Mouse (Mus musculus) spleen, postnatal 36 days (tissue): ENCODE measurements around the gene Tmem125.

ENCODE experiments used
- DNase-seq, 2 experiments: peaks; one replicate each; pipeline ENCODE4 v3.0.0; 2022; ENCODE audit warnings: low spot score in 2 of 2, mixed read lengths in 1 of 2

Tmem125 gene

DNA sequence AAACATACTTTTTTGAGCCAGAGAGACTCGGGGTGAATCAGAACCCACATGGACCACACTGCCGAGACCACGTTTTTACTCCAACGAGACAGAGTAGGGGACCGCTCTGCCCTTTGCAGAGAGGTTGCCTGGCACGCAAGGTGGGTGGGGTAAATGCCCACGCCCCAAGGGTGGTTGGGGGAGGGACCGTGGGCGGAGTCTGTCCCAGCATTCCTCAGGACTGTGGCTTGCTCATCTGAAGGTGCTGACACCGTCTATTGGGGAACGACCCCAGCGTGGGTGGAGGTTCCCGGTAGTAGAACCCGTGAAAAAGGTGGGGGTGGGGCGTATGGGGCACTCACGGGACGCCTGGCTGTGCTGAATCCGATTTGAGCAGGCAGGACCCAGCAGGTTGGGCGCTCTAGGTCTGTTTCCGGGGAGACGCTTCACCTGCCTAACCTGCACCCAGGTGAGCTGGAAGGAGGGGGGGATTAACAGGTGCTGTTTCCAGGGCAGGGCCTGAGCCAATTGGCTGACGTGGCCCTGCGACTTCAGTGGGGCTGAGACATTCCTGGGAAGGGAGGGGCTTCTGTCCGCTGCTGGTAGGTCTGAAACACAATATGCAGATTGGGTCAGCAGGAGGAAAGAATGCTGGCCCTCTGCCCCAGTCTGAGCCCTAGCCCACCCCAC lies at the start of gene Tmem125:
Tmem125 (minus strand) TSS at position 453 of the 669 bp plus-strand sequence.
- DNase-seq: peak in 1 of 2 experiments; percentile 18

DNA sequence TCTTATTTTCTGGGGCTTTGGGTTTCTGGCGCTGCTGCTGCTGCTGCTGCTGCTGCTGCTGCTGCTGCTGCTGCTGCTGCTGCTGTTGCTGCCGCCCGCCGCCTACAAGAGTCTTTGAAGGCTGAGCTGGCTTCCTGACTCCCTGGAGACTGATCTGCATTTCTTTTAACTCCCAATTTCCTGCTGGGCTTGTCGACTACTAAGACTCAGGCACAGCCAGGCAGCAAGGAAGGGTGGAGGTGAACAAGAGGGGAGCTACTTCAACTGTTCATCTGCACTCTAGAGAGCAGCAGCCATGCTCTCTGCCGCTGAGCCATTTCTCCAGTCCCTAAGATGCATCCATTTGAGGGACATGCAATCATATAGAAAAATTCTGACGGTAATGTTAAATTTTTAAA lies 45.9 kb upstream of the Tmem125 start:
- DNase-seq: no peak

DNA sequence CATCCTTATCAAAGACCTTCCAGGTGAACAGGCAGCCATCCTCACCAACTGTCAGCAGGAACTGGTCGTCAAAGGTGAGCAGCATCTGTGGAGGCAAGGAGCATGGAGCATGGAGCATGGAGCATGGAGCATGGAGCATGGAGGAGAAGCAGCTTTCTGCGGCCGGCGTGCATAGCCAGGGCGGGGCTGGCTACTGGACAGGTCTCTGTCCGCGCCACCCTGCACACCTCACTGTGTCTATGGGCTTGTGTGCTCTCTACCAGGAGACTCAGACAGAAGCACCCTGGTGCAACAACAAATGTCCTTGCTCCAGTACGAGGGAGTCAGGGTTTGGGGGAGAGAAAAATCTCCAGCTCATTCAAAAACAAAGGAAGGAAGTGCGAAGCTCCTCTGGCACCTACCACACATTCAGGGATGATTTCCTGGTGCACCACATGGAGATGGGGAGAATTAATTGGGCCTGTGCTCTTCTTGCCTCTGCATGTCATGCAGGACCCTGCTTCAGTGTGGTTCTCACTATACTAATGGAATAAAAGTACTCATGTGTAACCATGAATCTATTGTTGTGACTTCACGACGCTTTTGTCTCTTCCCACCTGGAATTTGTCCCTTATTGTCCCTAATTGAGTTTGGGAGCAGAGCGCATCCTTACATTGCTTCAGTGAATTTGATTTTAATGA lies 45.3 kb upstream of the Tmem125 start:
- no peak for DNase-seq

DNA sequence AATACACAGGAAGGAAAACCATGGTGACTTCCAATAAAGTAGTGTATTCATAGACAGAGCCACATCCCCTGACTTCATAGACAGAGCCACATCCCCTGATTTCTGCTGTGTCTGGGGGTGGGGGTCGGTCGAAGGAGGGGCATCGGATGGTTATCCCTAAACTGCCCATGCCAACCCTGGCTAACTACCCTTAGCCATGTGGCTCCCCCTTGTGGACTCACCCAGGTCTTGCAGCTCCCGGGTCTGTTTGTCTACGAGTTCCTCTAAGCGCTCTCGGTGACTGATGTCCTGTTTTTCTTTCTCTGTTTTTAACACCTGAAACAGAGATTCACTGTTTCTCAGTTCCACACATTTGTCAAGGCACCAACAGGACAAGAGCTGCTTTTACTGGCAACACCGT lies 38.8 kb upstream of the Tmem125 start:
- DNase-seq: no peak

DNA sequence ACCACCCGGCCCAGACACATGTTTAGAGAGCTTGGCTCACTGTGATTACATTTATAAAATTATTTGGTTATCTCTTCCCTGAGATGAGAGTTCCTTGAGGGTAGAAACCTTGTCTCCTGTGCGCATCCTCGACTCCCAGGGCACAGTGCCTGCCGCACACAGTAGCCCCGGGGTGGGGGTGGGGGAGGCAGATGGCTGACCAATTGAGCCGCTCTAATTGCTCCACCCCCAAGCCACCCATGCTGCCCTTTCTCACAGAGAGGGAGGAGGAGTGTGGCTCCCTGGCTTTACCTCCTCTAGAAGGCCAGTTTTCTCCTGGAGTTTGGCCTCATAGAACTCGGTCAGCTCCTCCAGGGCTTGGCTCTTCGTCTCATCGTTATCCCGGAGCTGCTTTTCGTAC lies 37.7 kb upstream of the Tmem125 start:
- DNase-seq: no peak

DNA sequence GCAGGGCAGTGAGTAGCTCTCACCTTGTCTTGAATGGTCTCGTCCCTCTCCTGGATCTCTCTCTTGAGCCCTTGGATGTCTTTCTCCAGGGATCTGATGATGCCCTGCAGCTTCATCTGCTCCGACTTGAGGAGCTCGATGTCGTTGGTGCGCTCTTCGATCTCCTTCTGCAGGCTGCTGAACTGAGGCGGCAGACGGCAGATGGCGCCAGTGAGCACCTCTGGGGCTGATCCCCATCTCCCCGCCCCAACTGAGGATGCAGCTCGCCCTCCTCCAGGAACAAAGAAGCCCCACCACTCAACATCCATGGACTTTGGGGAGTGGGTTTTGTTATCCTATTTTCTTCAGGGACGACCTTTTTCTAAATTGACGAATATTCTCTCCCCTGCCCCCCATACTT lies 35.5 kb upstream of the Tmem125 start:
- DNase-seq: no peak

DNA sequence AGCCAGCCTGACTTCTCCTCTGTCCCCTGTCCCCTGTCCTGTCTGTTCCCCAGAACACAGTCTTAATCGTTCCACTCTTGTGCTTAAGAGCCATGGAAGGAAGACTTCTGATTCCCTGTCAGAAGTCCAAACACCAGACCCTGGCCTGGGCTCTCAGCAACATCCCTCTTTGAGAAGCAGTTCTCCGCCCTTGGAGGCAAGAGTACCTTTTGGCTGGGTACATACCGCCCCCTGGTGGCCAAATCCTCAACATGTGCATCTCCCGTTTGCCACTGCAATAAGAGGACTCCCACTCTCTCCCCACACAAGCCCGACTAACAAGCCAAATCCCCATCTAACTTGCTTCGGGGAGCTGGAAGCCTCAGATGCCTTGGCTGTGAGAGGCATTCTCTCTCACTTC lies 32.3 kb upstream of the Tmem125 start:
- DNase-seq: peak; percentile 23 to 48

DNA sequence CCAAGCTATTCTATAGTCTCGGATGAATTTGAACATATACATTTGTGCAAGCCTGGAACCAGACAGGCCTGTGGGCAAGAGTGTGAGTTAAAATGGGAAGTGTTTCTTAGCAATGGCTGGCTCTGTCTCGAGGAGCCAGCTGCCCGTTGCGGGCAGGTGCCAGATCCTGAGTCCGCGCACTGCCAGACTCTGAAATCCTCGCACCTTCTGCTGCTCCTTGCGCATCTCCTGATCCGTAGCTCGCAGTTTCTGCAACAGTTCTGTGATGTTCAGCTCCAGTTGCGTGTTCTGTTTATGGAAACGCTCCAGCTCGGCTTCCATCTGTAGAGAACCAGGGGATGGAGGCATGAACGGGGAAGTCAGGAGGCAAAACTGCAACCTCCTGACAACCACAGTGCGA lies 27.6 kb upstream of the Tmem125 start:
- no peak for DNase-seq

DNA sequence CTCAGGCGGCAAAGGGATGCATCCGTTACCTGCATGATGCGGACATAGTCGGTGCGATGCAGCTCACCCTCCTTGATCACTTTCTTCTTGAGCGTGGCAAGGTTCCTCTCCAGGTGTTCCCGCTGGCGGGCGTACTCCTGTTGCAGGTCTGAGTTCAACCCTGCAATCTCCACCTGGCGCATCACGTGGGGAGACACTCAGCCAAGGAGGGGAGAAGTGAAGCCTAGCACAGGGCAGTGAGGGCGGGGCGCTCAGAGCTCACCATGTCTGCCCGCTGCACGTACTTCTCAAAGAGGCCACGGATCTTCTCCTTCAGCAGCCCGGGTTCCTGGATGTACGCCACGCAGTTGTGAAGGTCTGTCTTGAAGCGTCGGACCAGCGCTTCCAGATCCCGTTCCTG lies 25.5 kb upstream of the Tmem125 start:
- DNase-seq: no peak

DNA sequence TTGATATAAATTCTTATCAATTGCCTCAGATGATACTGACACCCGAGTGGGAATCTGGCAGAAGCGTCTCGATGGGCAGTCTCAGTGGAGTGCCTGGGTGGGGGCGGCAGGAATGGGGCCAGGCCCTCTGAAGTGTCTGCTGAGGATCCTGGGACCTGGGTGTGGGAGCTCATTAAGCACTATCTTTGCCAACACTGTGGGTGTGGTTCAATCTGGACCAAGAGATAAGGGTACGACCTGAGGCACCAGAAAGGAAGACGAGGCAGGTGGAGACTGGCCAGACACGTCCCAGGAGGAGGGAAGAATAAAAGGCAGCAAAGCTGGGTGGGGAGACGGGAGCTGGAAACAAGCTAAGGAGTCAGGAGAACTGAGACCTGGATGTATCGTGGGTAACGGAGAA lies 24.9 kb upstream of the Tmem125 start:
- peak; percentile 39 to 60 for DNase-seq

DNA sequence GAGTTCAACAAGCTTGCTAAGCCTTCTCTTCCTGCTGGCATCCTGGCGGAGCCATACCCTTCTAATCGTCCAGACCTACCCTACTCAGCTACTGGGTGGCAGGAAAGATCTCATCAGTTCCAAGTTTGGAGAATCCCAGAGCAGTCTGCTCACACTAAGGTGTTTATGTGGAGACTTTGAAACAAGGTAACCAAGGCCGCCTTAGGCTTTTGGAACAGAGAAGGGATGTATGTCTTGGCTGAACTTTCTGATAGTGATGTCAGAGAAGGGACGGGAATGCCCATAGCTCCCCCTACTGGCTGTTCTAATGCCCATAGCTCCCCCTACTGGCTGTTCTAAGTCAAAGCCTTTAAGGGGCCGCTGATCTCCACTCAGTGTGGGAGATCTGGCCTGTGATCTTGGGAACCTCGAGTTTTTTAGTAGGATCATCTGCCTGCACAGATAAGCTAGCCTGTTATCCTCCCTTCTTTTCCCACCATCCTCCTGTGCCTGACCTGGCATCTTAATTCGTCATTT lies 22.4 kb upstream of the Tmem125 start:
- DNase-seq: peak in 1 of 2 experiments; percentile 14

DNA sequence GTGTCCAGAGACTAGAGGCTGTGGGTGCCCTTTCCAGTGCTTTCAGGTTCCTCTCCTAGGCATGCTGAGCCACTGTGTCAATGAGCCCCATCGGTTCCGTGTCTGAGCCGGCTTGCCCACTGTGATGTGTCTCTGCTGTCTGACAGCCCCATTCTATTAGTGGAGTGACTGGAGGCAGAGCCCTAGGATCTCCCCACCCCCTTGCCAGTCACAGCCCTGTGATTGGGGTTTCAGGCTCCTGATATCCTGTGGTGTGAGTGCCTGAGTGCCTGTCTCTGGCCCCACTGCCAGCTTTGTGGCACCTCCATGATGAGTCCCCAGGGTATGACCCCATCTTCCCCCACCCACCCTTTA lies 21.1 kb upstream of the Tmem125 start:
- DNase-seq: no peak

DNA sequence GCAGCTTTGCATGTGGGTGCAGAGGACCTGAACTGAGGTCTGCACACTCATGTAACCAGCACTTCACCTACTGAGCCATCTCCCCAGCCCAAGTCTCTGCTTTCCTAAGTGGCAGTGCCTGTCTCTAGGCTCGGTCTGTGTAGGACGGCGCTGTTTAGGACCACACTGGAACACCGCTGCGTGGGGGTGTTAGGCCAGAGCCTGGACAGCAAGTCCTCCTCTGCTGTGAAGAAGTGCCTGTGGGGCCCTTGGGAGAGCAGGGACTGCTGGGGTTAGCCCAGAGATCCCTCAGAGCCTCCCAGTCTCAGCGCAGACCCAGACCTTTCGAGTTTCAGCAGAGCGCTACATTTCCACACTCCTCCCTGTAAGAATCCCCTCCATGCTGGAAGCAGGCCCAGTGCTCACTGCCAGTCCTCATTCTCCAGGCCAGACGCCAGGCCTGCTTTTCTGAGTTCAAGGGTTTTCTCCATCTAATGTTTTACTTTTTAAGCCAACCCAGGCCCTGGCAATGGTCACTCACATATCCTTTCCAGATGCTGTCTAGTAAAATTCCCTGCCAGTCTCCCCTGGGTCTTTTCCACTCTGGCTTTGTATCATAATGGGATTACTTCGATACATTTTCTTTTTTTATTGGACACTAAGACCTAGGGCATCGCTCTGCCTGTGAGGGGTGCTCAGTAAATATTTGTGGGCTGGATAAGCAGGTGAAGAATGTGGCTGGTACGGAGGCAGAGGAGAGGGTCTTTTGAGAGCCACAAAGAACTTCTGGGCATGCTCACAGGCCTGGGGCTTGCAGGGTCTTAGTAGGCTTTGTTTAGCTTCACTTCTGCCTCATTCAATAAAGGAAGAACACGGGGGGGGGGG lies 20.4 kb upstream of the Tmem125 start:
- no peak for DNase-seq

DNA sequence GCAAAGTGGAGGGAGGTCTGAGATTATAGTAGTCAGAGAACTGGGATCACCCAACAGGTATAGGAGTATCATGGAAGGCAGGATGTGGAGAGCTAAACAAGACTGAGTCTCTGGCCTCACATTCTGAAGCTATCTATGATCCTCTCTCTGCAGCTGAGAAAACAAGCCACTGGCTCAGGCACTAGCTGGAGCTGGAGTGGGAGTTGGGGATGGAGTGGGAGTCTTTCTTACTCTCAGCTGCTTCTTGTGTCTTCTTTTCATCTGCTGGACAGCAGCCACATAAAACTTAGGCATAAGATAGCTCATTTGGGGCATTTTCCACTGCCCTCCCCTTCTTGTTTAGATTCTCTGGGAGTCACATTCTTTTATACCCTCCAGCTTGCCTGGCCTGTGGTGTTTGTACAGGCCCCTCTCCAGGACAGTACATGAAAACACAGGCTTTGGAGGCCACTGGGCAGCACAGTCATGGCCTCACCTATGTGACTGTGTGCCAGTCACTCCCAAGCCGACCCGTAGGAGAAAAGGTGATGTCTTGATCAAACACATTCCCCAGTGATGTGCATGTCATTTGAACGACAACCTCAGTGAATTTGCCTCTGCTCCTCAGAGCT lies 9.3 kb upstream of the Tmem125 start:
- DNase-seq: no peak

DNA sequence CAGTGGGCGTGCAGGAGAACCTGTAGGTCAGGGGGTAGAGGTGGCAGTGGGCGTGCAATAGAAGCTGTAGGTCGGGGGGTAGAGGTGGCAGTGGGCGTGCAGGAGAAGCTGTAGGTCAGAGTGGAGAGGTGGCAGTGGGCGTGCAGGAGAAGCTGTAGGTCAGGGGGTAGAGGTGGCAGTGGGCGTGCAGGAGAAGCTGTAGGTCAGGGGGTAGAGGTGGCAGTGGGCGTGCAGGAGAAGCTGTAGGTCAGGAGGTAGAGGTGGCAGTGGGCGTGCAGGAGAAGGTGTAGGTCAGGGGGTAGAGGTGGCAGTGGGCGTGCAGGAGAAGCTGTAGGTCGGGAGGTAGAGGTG lies 4.3 kb upstream of the Tmem125 start:
- DNase-seq: peak; percentile 16 to 31

DNA sequence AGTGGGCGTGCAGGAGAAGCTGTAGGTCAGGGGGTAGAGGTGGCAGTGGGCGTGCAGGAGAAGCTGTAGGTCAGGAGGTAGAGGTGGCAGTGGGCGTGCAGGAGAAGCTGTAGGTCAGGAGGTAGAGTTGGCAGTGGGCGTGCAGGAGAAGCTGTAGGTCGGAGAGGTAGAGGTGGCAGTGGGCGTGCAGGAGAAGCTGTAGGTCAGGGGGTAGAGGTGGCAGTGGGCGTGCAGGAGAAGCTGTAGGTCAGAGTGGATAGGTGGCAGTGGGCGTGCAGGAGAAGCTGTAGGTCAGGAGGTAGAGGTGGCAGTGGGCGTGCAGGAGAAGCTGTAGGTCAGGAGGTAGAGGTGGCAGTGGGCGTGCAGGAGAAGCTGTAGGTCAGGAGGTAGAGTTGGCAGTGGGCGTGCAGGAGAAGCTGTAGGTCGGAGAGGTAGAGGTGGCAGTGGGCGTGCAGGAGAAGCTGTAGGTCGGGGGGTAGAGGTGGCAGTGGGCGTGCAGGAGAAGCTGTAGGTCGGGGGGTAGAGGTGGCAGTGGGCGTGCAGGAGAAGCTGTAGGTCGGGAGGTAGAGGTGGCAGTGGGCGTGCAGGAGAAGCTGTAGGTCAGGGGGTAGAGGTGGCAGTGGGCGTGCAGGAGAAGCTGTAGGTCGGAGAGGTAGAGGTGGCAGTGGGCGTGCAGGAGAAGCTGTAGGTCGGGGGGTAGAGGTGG lies 3.7 kb upstream of the Tmem125 start:
- peak; percentile 68 to 72 for DNase-seq

DNA sequence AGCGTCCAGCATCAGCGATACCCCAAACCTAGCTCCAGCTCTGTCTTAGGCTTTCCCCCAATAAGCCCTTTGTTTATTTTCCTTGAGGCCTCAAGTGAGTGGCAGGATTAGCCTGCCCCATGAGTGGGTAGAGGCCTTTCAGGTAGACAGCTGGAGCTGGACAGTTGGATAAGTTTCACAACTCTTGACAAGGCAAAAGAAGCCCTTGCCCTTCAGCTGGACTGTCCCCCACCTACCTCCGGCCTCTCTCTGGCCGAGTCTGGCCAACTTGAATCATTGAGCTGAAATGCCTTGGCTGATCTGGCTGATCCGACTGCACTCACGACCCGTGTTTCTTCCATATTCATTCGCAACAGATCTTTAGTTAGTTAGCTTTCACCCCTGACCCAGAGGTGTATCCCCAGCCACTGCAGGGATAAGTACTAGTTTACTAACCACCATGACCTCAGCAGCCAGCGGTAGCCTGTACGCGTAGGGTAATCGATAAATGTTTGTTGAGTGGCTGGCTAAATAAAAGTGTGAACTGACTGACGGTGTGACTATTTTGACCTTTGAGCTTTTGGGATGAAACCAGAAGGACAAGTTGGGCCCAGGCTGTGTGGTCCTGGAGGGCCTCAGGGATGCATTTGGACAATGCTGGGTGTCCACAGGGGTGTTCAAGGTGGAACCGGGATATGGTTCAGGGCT lies 740 bp upstream of the Tmem125 start:
- no peak for DNase-seq

DNA sequence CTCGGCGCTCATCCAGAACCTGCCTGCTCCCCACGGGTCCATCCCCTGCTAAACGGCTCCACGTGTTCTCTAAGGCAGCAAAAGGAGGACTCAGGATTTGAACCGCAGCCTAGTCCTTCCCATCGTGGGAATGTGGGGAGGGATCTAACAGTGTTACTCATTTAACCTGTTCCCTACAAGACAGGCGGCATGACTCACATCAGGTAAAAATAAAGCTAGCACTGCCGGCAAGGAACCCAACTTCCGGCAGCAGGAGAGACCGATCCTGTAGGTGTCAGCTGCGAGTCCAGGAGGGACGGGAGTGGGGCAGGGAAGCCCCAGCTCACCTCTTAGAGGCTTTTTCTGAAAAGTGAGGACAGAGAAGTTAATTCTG lies 700 bp downstream of the Tmem125 start:
- no peak for DNase-seq

DNA sequence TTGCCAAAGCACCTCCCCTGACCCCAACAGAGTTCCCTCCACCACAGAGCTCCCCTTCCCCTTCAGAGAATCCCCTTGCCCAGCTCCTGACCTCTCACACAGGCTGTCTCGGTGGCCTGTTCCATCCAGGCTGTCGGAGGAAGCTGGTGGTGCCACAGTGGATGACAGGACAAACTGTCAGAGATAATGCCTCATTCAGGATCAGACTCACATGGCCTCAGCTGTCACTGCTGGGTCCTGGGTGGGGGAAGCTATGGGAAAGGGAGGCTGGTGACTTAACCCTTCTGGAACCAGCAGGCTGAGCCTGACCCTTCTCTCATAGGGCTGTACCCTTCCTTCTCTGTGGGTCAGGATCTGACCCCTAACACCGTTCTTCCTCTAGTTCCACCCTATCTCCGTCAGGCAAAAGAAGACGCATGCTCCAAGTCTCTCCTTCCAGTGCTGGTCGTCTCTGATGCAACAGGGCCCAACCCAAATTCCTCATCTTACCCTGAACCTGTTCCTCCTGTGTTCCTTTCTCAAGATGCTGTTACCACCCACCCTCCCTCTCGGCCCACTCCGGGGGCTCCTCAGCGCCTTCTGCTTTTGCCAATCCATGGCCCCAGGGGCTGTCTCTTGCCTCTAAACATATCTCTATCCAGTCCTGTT lies 1.2 kb downstream of the Tmem125 start:
- no peak for DNase-seq

DNA sequence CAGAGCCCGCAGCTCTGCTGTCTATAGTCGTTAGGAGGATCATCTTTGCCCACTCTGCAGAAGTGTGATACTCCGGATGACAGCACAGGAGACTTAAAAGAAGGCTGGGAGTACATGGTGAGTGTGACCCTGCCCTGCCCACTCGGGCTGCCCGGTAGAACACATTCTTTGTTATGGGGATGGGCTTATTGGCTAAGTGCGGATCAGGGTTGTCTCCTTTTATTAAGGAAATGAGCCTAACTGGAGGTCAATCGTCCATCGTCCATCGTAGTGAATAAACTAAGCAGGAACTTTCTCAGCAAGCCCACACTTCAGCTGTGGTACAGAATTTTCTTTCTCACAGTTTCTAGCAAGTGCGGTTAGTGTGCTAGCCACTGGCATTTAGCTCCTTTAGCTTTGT lies 3.9 kb downstream of the Tmem125 start:
- DNase-seq: no peak

DNA sequence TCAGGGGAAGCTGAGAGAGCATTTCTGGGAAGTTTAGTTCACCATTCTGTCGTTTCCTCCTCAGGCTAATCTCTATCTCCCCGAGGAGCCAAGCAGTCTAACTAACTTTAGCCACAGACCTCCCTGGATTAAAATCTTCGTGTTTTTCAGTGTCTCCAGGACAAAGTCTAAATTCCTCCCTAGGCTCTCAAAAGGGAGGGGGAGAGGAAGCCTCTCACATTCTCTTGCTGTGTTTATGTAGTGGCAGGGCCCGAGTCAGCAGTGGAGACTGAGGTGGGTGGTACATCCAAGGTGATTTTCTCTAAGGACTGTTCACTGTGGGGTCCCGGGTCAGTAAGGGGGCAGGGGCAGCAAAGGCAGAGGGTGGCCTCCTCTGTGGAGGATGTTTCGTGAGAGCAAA lies 6.0 kb downstream of the Tmem125 start:
- no peak for DNase-seq
